Mouse (Mus musculus): ENCODE measurements around the gene Glyatl3. TPM values are rescaled to one million over a fixed set of nuclear protein-coding genes. Genes with fewer than 3 reads are reported as not detected.

The Glyatl3 gene
- polyA plus RNA-seq, 1 experiment from 2014 or later: not detected

DNA sequence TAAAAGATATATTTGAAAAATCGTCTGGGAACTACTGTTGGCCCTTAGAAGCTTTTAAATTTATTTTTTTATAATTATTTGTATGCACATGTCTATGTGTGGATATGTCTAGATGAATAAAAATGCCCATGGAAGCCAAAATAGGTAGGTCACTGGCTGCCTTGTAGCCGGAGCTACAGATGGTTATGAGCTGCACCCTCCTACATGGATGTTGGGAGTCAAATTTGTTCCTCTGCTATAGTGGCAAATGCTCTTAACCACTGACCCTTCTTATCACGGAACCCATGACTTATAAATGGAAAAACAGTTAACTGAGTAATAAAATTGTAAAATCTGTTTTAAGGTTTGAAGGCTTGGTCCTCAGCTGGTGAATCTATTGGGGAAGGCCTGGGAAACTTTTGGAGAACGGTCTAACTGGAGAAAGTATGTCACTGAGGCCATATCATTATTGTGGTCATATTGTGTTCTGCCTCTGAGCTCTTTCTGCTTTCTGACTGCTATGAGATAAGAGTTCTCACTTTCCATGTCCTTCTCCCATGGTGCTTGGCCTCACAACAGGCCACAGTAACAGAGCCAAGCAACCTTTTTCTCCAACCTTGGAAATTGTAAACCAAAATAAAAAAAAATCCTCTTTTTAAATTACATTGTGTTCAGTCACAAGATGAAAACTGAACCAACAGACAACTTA is 26.2 kb downstream of the Glyatl3 start:
- ChIA-PET POLR2A (no interaction called here), CTCF (interaction anchor here (0.6 to 1.5 kb wide), 3 partner anchors 11 to 65 kb away, joined by 3 to 5 read pairs (median 4); no protein-coding TSS in a partner anchor)
- in situ Hi-C loops (cut with MboI; ENCODE audit: low pct_unique_long_range_greater_than_20kb): no loop called here
- ATAC-seq (no peak), DNase-seq (ENCODE audit: low read depth, low spot score) (no peak)
- no peak for TF ChIP-seq CTCF (IDR thresholded peaks at IDR 0.05)
- no peaks in the 10 kb centered on the region for H3K27me3 ChIP-seq

DNA sequence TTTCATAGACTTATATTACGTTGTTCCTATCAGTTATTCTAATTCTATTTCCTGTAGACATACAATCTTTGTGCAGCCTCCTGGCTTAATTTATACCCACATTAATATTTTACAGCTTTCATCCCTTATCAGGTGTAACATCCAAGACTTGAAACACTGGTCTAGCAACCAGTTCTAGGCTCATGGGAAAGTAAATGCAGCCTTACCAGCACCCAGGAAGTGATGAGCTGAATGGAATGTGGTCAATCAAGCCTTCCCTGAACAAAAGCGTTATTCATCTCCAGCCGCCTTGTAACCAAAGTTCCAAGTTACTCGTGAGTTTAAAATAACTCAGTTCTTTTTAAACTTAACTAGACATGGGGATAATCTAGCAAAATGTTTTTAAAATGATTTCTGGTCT is 29.0 kb downstream of the Glyatl3 start:
- DNase-seq (ENCODE audit: low read depth, low spot score) (no peak), ATAC-seq (no peak)
- TF ChIP-seq CTCF (IDR thresholded peaks at IDR 0.05): no peak
- POLR2A ChIA-PET: interaction anchor here (0.5 kb wide), 1 partner anchor 46 kb away, joined by 3 read pairs; no protein-coding TSS in a partner anchor
- no peaks in the 10 kb centered on the region for H3K27me3 ChIP-seq
- in situ Hi-C loops (cut with MboI; ENCODE audit: low pct_unique_long_range_greater_than_20kb): no loop called here
- CTCF ChIA-PET: interaction anchor here (0.9 kb wide), 1 partner anchor 57 kb away, joined by 3 read pairs; no protein-coding TSS in a partner anchor

DNA sequence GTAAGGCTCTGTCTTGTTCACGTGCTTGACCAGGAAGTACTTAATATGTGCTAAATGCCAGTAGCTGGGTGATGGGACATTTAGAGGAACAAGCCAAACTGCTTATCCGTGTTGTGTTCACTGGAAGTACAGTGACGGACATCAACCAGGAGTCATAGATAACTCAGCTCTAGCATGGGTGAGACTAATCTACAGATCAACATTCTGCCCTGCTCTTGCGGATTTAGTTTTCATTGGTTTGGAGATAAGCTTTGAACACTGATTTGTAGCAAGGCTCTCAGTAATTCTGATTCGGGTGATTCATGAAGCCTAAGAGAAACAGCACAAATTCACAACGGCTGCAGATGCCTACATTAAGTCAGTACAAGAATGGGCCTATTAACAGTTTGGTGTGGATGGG is 32.0 kb downstream of the Glyatl3 start:
- CTCF ChIA-PET: interaction anchor here (1.6 kb wide), 1 partner anchor 9 kb away, joined by 5 read pairs; no protein-coding TSS in a partner anchor
- in situ Hi-C loops (cut with MboI; ENCODE audit: low pct_unique_long_range_greater_than_20kb): no loop called here
- no peaks in the 10 kb centered on the region for H3K27me3 ChIP-seq
- POLR2A ChIA-PET: no interaction called here
- DNase-seq (ENCODE audit: low read depth, low spot score) (no peak), ATAC-seq (no peak)
- TF ChIP-seq CTCF (IDR thresholded peaks at IDR 0.05): no peak

GRCm38 (mm10) chr17:40879924-40880691 is 34.0 kb downstream of the Glyatl3 start, which contains the start of gene 9130008F23Rik:
9130008F23Rik (minus strand) TSS chr17:40880559.
- ChIA-PET POLR2A (interaction anchor here (0.6 kb wide), 2 partner anchors 10 to 11 kb away, joined by 3 read pairs; no protein-coding TSS in a partner anchor), CTCF (interaction anchor here (1.4 kb wide), 1 partner anchor 41 kb away, joined by 5 read pairs; no protein-coding TSS in a partner anchor)
- ATAC-seq: peak; percentile 85
- H3K27me3 ChIP-seq: no peaks in the 10 kb centered on the region
- DNase-seq (ENCODE audit: low read depth, low spot score): no peak
- no peak for TF ChIP-seq CTCF (IDR thresholded peaks at IDR 0.05)
- in situ Hi-C loops (cut with MboI; ENCODE audit: low pct_unique_long_range_greater_than_20kb): no loop called here

DNA sequence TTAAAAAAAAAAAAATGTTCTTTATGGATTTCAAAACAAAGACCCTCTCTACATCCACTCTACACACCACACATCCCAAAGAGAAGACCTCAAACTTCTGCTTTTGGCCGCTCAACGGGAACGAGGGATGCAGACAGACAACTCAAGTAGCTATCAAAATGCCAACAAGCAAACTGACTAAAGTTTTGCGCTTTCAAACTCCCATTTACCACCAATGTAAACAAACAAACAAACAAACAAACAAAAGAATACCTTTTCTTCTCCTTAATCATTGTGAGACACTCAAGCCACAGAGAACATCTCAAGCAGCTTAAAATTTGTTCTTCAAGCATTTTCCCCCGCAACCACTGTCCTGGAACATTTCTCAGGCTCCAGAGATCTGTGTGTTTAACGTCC is 34.6 kb downstream of the Glyatl3 start:
- CTCF ChIA-PET: interaction anchor here (1.2 to 1.4 kb wide), 2 partner anchors 40 to 41 kb away, joined by 3 to 5 read pairs; no protein-coding TSS in a partner anchor
- no peak for DNase-seq (ENCODE audit: low read depth, low spot score)
- no peak for ATAC-seq
- TF ChIP-seq CTCF (IDR thresholded peaks at IDR 0.05): no peak
- no peaks in the 10 kb centered on the region for H3K27me3 ChIP-seq
- in situ Hi-C loops (cut with MboI; ENCODE audit: low pct_unique_long_range_greater_than_20kb): no loop called here
- POLR2A ChIA-PET: interaction anchor here (0.6 kb wide), 1 partner anchor 10 kb away, joined by 3 read pairs; no protein-coding TSS in a partner anchor

GRCm38 (mm10) chr17:40877741-40878140 is 36.4 kb downstream of the Glyatl3 start:
- H3K27me3 ChIP-seq: no peaks in the 10 kb centered on the region
- POLR2A ChIA-PET: interaction anchor here (0.6 kb wide), 1 partner anchor 30 kb away, joined by 3 read pairs; no protein-coding TSS in a partner anchor
- no peak for TF ChIP-seq CTCF (IDR thresholded peaks at IDR 0.05)
- ATAC-seq (peak; percentile 23), DNase-seq (ENCODE audit: low read depth, low spot score) (no peak)
- CTCF ChIA-PET: interaction anchor here (0.8 to 1.8 kb wide), 5 partner anchors 10 to 74 kb away, joined by 3 to 5 read pairs (median 4); no protein-coding TSS in a partner anchor
- in situ Hi-C loops (cut with MboI; ENCODE audit: low pct_unique_long_range_greater_than_20kb): no loop called here

GRCm38 (mm10) chr17:40875568-40875967 is 38.6 kb downstream of the Glyatl3 start:
- POLR2A ChIA-PET: no interaction called here
- in situ Hi-C loops (cut with MboI; ENCODE audit: low pct_unique_long_range_greater_than_20kb): no loop called here

GRCm38 (mm10) chr17:40874701-40875100 is 39.4 kb downstream of the Glyatl3 start:
- ATAC-seq (no peak), DNase-seq (ENCODE audit: low read depth, low spot score) (no peak)
- POLR2A ChIA-PET: no interaction called here
- CTCF ChIA-PET: no interaction called here
- in situ Hi-C loops (cut with MboI; ENCODE audit: low pct_unique_long_range_greater_than_20kb): no loop called here
- H3K27me3 ChIP-seq: no peaks in the 10 kb centered on the region
- TF ChIP-seq CTCF (IDR thresholded peaks at IDR 0.05): no peak

More at GRCm38 (mm10) chr17:40875568-40875967, 38.6 kb downstream of the Glyatl3 start:
- TF ChIP-seq CTCF (IDR thresholded peaks at IDR 0.05): no peak
- DNase-seq (ENCODE audit: low read depth, low spot score): no peak
- no peak for ATAC-seq
- CTCF ChIA-PET: no interaction called here
- no peaks in the 10 kb centered on the region for H3K27me3 ChIP-seq

DNA sequence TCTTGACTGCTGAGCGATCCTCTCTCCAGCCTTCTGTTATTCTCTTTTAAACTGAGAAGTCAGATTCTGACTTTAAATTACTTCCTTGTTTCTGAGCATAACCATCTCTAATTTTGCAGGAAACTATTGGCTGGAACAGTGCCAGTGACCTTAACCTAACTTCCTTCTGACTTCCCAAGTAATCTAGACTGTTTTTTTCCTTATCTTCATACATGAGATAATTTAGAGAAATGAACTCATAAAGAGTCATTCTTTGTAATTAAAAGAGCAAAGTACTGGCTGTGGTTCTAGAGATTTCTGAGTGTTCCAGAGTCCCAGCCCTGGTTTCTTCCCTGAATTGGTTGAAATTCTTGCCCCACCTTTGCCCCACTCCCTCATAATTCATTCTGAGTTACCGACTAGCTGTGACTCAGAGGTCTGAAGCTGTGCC is 40.6 kb downstream of the Glyatl3 start:
- CTCF ChIA-PET: no interaction called here
- H3K27me3 ChIP-seq: no peaks in the 10 kb centered on the region
- POLR2A ChIA-PET: no interaction called here
- TF ChIP-seq CTCF (IDR thresholded peaks at IDR 0.05): no peak
- ATAC-seq (no peak), DNase-seq (ENCODE audit: low read depth, low spot score) (no peak)
- in situ Hi-C loops (cut with MboI; ENCODE audit: low pct_unique_long_range_greater_than_20kb): no loop called here

GRCm38 (mm10) chr17:40872626-40873025 is 41.5 kb downstream of the Glyatl3 start:
- ChIA-PET CTCF (interaction anchor here (1.0 kb wide), 1 partner anchor 17 kb away, joined by 3 read pairs; no protein-coding TSS in a partner anchor), POLR2A (no interaction called here)
- no peak for TF ChIP-seq CTCF (IDR thresholded peaks at IDR 0.05)
- DNase-seq (ENCODE audit: low read depth, low spot score) (no peak), ATAC-seq (no peak)
- in situ Hi-C loops (cut with MboI; ENCODE audit: low pct_unique_long_range_greater_than_20kb): no loop called here
- no peaks in the 10 kb centered on the region for H3K27me3 ChIP-seq

Data from Patski (cell line).